Mouse (Mus musculus) midbrain, embryonic 11.5 days (tissue): ENCODE results near the gene Cideb. TPM values are rescaled to one million over a fixed set of nuclear protein-coding genes. Genes with fewer than 3 reads are reported as not detected.

ENCODE experiments used
- ATAC-seq: fragments of 200-750 bp; cut with Nextera tagmentation; 2 replicates; pipeline ENCODE4 v1.8.0; 2017; ENCODE audit warnings: moderate TSS enrichment, moderate library complexity; ENCODE audit not compliant: low FRiP score
- DNase-seq: peaks from one replicate; pipeline ENCODE4 v3.0.0; 2015; ENCODE audit warnings: low spot score; ENCODE audit errors: missing footprints
- H3K27ac ChIP-seq: fragments of 300-500 bp; sonication (generic); 2 replicates; pipeline ENCODE4 v1.5.1; 2014; ENCODE audit warnings: low read depth, low read length
- H3K27me3 ChIP-seq: fragments of 300-500 bp; sonication (generic); 2 replicates; pipeline ENCODE4 v1.6.1; 2014; ENCODE audit warnings: mild to moderate bottlenecking, low read length, moderate library complexity, mixed read lengths; ENCODE audit not compliant: control insufficient read depth, insufficient read depth
- H3K36me3 ChIP-seq: fragments of 300-500 bp; sonication (generic); 2 replicates; pipeline ENCODE4 v1.6.1; 2014; ENCODE audit warnings: mild to moderate bottlenecking, low read length, moderate library complexity, mixed read lengths; ENCODE audit not compliant: control insufficient read depth, insufficient read depth
- H3K4me1 ChIP-seq: fragments of 300-500 bp; sonication (generic); 2 replicates; pipeline ENCODE4 v1.6.1; 2014; ENCODE audit warnings: low read length; ENCODE audit not compliant: control insufficient read depth, insufficient read depth
- H3K4me2 ChIP-seq: fragments of 300-500 bp; sonication (generic); 2 replicates; pipeline ENCODE4 v1.6.1; 2014; ENCODE audit warnings: mild to moderate bottlenecking, moderate library complexity
- H3K4me3 ChIP-seq: fragments of 300-500 bp; sonication (generic); 2 replicates; pipeline ENCODE4 v1.5.1; 2014; ENCODE audit warnings: low read depth, low read length
- H3K9ac ChIP-seq: fragments of 300-500 bp; sonication (generic); 2 replicates; pipeline ENCODE4 v1.6.1; 2014; ENCODE audit warnings: low read length
- H3K9me3 ChIP-seq: fragments of 300-500 bp; sonication (generic); 2 replicates; pipeline ENCODE4 v1.6.1; 2016; ENCODE audit warnings: low read length; ENCODE audit not compliant: control insufficient read depth
- WGBS: fragments of 180-500 bp; shearing (Covaris S2); extraction: QIAGEN DNeasy Blood & Tissue Kit; methylation state at CpG from one replicate; pipeline ENCODE4 v1.1.7; 2014; 5-methylcytosine and 5-hydroxymethylcytosine counted together
- polyA plus RNA-seq: library from polyadenylated mRNA; unstranded; fragments of >200 nt; fragmentation: Nextera tagmentation; extraction: Ambion mirVana; gene quantifications from 2 replicates; pipeline ENCODE4 v1.2.1, GENCODE M21; 2014

The Cideb gene
- polyA plus RNA-seq, 1 experiment from 2014 or later, result 0.22 TPM

DNA sequence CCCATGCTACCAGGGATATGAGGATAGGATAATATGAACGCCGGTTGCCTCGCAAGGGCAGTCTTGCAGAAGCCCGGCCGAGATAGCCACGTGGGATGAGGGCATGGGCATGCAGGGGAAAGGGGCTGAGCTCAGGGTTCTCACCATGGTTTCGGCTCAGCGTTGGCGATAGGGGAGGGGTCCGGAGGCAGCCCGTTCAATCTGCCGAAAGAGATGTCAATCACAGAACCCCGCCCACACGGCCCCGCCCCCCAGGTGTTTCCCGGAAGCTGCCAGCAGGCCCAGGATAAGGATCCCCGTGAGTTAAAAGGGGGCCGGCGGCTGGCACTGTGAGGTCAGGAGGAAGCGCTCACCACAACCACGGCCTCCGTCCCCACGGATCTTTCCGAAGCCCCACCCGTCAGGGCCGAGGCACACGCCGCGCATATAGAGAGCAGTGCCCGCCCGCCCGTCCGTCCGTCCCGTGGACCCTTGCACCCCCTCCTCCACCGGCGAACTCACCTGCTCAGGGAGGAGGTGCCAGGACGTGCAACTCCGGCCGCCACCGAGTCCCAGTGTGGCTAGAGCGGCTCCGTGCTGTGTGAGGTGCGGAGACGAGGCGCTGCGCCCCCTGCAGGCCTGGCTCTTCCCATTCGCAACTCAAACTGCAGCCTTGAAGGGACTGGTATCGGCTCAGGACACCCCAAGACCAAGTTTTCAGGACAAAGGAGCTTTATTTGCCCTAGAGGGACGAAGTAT, 36.4 kb downstream of the Cideb start, which contains the start of gene Rabggta:
Rabggta (minus strand) TSS at position 564 of the 738 bp plus-strand sequence.
- ATAC-seq, result peak; percentile 94
- Histone ChIP-seq H3K27me3 (no peaks in the 10 kb centered on the region), H3K4me3 (peak within 1 kb of the TSS; percentile 57), H3K9me3 (no peaks in the 10 kb centered on the region), H3K4me2 (peak within 1 kb of the TSS; percentile 52), H3K27ac (peak within 1 kb of the TSS; percentile 5; the same call in 1 of the 2 replicates), H3K4me1 (0 out of 2 replicates have a peak, but pooled peaks cover 3% of the 10 kb centered on the region), H3K9ac (peak within 1 kb of the TSS; percentile 66), H3K36me3 (no peaks in the 10 kb centered on the region)
- peak; percentile 98 for DNase-seq
- WGBS, result under 1% methylated on average over 50 of the region's 50 CpGs

DNA sequence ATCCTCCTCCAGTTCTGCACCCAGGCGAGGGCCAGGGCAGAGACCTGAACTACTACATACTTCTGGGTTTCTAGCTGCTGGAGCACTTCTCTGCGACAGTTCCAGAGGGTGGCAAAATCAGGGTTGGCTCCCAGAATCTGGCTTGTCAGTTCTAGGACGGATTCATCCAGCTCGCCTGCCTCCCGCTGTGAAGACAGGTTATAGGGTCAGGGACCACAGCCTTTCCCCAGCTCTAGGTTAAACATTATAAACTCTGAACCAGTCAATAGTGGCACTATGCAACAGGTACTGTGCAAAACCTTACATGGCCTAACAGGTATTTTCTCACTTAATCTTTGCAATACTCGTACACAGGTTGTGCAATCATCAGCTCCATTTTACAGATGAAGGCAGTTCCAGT, 37.2 kb downstream of the Cideb start:
- Histone ChIP-seq H3K4me2 (peak overlapping the region; percentile 52), H3K27ac (no peak overlapping the region)
- WGBS, result 80% methylated on average over 6 of the region's 6 CpGs

DNA sequence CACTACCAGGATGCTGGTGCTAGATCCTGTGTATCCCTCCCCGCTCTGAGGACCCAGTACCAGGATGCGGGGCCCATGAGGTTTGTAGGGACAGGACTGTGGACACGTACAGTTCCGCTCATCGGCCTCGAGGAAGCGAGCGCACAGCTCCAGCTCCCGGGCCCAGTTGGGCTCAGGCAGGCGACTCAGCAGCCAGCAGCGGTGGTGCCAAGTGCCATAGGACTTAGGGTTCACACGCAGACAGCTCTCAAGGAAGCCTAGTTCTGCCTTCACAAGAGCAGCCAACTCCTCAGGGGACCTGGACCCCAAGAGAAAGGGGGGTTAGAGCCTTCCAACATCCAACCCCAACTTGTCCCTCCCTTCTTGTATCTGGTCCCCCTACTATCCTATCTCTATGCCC, 37.6 kb downstream of the Cideb start:
- no peak for ATAC-seq

More for the DNA sequence above, 37.2 kb downstream of the Cideb start:
- Histone ChIP-seq H3K36me3 (no peaks in the 10 kb centered on the region), H3K4me3 (no peak overlapping the region), H3K27me3 (no peaks in the 10 kb centered on the region), H3K9me3 (no peaks in the 10 kb centered on the region), H3K4me1 (0 out of 2 replicates have a peak, but pooled peaks cover 3% of the 10 kb centered on the region), H3K9ac (no peak overlapping the region)
- ATAC-seq, result no peak
- no peak for DNase-seq

DNA sequence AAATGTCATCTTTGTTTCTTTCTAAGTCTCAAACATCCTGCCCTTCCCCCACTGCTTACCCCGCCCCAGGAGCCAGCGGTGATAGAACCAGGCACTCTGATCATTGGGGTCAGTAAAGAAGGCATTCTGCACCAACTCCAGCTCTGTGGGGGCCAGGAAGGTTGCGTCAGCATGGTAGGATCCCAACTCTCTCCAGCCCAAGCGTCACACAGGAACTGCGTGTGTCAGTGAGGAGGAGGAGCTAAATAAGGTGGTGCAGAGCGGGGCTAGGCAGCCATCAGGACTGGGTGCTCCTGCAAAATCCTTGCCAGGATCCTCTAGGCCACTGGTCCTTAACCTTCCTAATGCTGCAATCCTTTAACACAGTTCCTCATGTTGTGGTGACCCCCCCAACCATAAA, 38.5 kb downstream of the Cideb start:
- no peak overlapping the region for H3K4me2 ChIP-seq
- no peaks in the 10 kb centered on the region for H3K27me3 ChIP-seq
- no peak for ATAC-seq
- H3K4me1 ChIP-seq, result 0 out of 2 replicates have a peak, but pooled peaks cover 3% of the 10 kb centered on the region
- DNase-seq, result no peak
- no peak overlapping the region for H3K27ac ChIP-seq
- H3K4me3 ChIP-seq, result no peak overlapping the region
- WGBS, result 86% methylated on average over 6 of the region's 6 CpGs
- H3K9ac ChIP-seq, result no peak overlapping the region
- H3K9me3 ChIP-seq, result no peaks in the 10 kb centered on the region
- no peaks in the 10 kb centered on the region for H3K36me3 ChIP-seq

More for the DNA sequence above, 37.6 kb downstream of the Cideb start:
- Histone ChIP-seq H3K27me3 (no peaks in the 10 kb centered on the region), H3K27ac (no peak overlapping the region), H3K4me2 (no peak overlapping the region), H3K9me3 (no peaks in the 10 kb centered on the region), H3K4me1 (0 out of 2 replicates have a peak, but pooled peaks cover 3% of the 10 kb centered on the region), H3K4me3 (no peak overlapping the region), H3K9ac (no peak overlapping the region), H3K36me3 (no peaks in the 10 kb centered on the region)
- no peak for DNase-seq
- WGBS, result 93% methylated on average over 12 of the region's 12 CpGs

DNA sequence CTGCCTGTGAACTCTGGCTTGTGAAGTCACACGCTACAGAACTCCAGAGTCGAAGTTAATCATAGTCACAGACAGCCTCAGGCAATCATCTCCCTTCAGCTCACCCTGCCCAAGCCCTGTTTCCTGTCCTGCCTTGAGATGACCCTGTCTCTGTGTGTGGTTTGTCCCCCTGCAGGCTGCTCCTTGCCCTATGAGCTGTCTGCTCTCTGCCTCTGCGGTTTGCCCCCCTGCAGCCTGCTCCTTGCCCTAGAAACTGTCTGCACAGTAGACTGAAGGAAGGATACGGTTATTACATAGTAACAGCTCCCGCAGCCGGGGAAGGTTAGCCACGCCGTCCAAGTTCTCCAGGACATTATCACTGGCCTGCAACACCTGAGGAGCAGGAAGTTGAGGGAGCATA, 41.4 kb downstream of the Cideb start:
- no peak overlapping the region for H3K4me3 ChIP-seq
- H3K4me2 ChIP-seq, result no peak overlapping the region
- no peak overlapping the region for H3K27ac ChIP-seq
- WGBS, result 82% methylated on average over 8 of the region's 8 CpGs
- no peak overlapping the region for H3K9ac ChIP-seq
- no peak for DNase-seq
- H3K27me3 ChIP-seq, result no peaks in the 10 kb centered on the region; the same call in 1 of the 2 replicates
- H3K4me1 ChIP-seq, result 0 out of 2 replicates have a peak, but pooled peaks cover 3% of the 10 kb centered on the region
- H3K9me3 ChIP-seq, result no peaks in the 10 kb centered on the region
- no peaks in the 10 kb centered on the region for H3K36me3 ChIP-seq
- ATAC-seq, result no peak

DNA sequence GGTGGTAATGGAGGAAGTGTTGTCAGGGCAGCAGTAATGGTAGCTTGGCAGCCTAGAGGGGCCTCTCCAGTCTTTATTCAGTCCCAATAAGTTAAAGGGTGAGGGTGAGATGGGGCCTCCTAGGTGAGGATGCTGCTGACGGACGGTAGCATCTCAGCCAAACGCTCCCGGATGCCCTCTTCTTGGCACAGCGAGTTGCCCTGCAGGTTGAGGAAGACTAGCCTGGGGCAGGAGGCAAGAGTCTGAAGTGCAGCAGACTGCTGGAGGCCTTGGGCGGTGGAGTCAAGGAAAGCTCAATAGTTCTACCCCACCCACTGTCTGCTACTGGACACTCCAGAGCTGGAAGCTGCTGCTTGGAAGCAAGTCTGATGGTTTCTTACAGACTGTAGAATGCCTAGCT, 42.0 kb downstream of the Cideb start:
- H3K4me1 ChIP-seq, result 0 out of 2 replicates have a peak, but pooled peaks cover 1% of the 10 kb centered on the region
- ATAC-seq, result no peak
- no peak overlapping the region for H3K27ac ChIP-seq
- no peak overlapping the region for H3K4me2 ChIP-seq
- 98% methylated on average over 6 of the region's 6 CpGs for WGBS
- no peak overlapping the region for H3K4me3 ChIP-seq
- no peaks in the 10 kb centered on the region; the same call in 1 of the 2 replicates for H3K27me3 ChIP-seq
- no peak for DNase-seq
- no peak overlapping the region for H3K9ac ChIP-seq
- H3K9me3 ChIP-seq, result no peaks in the 10 kb centered on the region
- no peaks in the 10 kb centered on the region for H3K36me3 ChIP-seq

DNA sequence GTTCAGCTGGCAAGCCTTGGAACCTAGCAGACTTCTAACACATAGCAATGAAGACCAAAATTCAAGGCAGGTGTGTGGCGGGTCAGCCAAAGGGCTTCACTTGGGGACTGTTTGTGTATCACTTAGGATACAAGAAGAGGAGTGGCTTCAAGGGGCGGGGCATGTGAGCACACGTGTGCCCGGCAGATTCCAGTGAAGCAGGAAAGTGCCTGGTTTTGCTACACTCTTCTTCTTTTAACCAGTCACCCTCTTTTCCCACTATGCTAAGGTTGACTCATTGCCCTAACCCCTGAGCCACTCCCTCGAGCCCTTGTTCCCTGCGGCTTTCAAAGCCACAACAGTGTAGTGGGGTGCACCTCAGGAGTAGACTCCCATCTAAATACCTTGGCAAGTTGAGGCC, 43.4 kb downstream of the Cideb start:
- ATAC-seq (no peak), DNase-seq (no peak)
- WGBS, result 54% methylated on average over 6 of the region's 6 CpGs
- H3K36me3 ChIP-seq, result no peaks in the 10 kb centered on the region
- H3K27ac ChIP-seq, result no peak overlapping the region
- H3K27me3 ChIP-seq, result no peaks in the 10 kb centered on the region; the same call in 1 of the 2 replicates
- H3K9me3 ChIP-seq, result no peaks in the 10 kb centered on the region
- H3K4me2 ChIP-seq, result no peak overlapping the region
- H3K4me1 ChIP-seq, result no peaks in the 10 kb centered on the region
- H3K4me3 ChIP-seq, result no peak overlapping the region
- H3K9ac ChIP-seq, result no peak overlapping the region

DNA sequence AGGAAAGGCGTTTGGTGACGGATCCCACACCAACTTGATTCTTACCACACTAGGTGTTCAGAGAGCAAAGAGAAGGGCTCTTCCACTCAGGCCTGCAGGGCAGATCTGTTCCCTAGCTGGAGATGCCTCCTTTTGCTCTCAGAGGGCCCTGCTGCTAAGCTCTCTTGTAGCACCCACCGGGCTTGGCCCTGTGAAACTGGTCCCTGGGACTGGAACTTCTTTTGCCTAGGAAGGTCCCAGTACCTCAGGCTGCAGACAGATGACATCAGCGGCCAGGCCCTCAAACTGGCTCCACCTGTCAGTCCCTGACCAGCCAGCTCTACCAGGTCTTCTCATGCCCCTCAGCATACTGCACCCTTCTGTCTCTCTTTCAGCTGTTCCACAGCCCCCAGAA, 44.5 kb downstream of the Cideb start, which contains the start of gene Tgm1:
Tgm1 (minus strand) TSS at position 198 of the 394 bp plus-strand sequence.
- no peak within 1 kb of the TSS for H3K4me3 ChIP-seq
- ATAC-seq (no peak), DNase-seq (no peak)
- no peak within 1 kb of the TSS for H3K9ac ChIP-seq
- 15% methylated on average over 4 of the region's 4 CpGs for WGBS
- H3K4me1 ChIP-seq, result no peaks in the 10 kb centered on the region
- peak within 1 kb of the TSS; percentile 8; the same call in 1 of the 2 replicates for H3K4me2 ChIP-seq
- no peaks in the 10 kb centered on the region for H3K36me3 ChIP-seq
- H3K27ac ChIP-seq, result no peak within 1 kb of the TSS
- H3K27me3 ChIP-seq, result no peaks in the 10 kb centered on the region; the same call in 1 of the 2 replicates
- no peaks in the 10 kb centered on the region for H3K9me3 ChIP-seq

DNA sequence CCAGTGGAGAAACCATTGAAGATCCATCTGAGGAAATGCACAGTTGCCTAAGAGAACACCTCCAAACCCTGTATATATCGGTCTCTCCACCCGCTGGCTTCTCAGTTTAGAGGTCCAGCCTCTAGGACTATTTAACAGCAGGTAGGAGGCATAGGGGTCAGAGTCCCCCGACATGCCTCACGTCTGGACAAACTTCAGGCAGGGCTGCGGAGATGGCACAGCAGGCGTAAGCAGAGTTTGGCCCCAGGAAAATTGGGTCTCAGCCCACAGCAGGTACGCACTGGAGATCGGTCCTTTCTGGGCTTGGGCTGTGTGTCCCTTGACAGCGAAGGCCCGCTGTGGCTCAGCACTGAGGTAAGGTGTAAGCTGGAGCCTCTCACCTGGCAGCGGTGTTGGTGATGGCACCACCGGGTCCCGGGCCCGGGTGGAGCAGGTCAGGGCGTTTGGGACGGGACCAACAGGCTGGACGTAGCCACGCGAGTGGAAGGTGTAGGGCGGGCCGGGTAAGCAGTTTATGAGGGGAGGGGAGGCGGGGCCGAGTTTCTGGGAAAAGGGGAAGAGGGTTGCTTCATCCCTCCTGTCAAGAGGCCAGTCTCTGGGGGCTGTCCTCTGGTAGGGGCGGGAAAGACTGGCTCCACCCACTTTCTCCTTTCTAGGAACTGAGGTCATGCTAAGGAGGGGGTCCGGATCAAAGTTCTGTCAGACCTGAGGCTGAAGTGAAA, 45.1 kb downstream of the Cideb start:
- H3K36me3 ChIP-seq, result no peaks in the 10 kb centered on the region
- H3K4me2 ChIP-seq, result peak overlapping the region; percentile 8; the same call in 1 of the 2 replicates
- no peaks in the 10 kb centered on the region; the same call in 1 of the 2 replicates for H3K27me3 ChIP-seq
- H3K4me3 ChIP-seq, result no peak overlapping the region
- no peak for DNase-seq
- 15% methylated on average over 25 of the region's 25 CpGs for WGBS
- no peak overlapping the region for H3K27ac ChIP-seq
- H3K9me3 ChIP-seq, result no peaks in the 10 kb centered on the region
- no peak for ATAC-seq
- H3K4me1 ChIP-seq, result no peaks in the 10 kb centered on the region
- H3K9ac ChIP-seq, result no peak overlapping the region
